Mouse (Mus musculus): ENCODE data around the gene Ckm. TPM values are rescaled to one million over a fixed set of nuclear protein-coding genes. Genes with fewer than 3 reads are reported as not detected.

Ckm gene
- polyA plus RNA-seq, 1 experiment from 2014 or later = not detected

- no peak overlapping the region for H3K27ac ChIP-seq (ENCODE audit: low read depth, low read length)
- H3K9ac ChIP-seq (ENCODE audit: low read length) = no peak overlapping the region
- no peaks in the 10 kb centered on the region for H3K4me1 ChIP-seq (replicated peaks; ENCODE audit: control insufficient read depth, insufficient read depth, low read length)
- WGBS = 87% methylated on average over 3 of the region's 3 CpGs
- H3K27me3 ChIP-seq (ENCODE audit: control insufficient read depth, insufficient read depth, low read length) = 0 out of 2 replicates have a peak, but pooled peaks cover 2% of the 10 kb centered on the region
- no peaks in the 10 kb centered on the region for H3K9me3 ChIP-seq (ENCODE audit: control insufficient read depth, low read length)
- H3K4me2 ChIP-seq (ENCODE audit: low read depth, low read length, severe bottlenecking) = no peak overlapping the region
- H3K36me3 ChIP-seq (ENCODE audit: control insufficient read depth, insufficient read depth, low read length) = no peaks in the 10 kb centered on the region
- H3K4me3 ChIP-seq (ENCODE audit: low read depth, low read length) = no peak overlapping the region
- DNase-seq (ENCODE audit: low spot score) (no peak), ATAC-seq (replicated peaks; ENCODE audit: low FRiP score) (no peak)
These were observed 8.9 kb downstream of the Ckm start for GRCm38 (mm10) chr7:19413525-19413924.

GRCm38 (mm10) chr7:19416590-19416989 is 12.0 kb downstream of the Ckm start:
- Histone ChIP-seq H3K9me3 (ENCODE audit: control insufficient read depth, low read length) (no peaks in the 10 kb centered on the region), H3K27me3 (ENCODE audit: control insufficient read depth, insufficient read depth, low read length) (peaks cover 26% of the 10 kb centered on the region), H3K4me1 (replicated peaks; ENCODE audit: control insufficient read depth, insufficient read depth, low read length) (peaks cover 4% of the 10 kb centered on the region), H3K9ac (ENCODE audit: low read length) (no peak overlapping the region), H3K27ac (ENCODE audit: low read depth, low read length) (no peak overlapping the region), H3K4me3 (ENCODE audit: low read depth, low read length) (no peak overlapping the region), H3K36me3 (ENCODE audit: control insufficient read depth, insufficient read depth, low read length) (no peaks in the 10 kb centered on the region), H3K4me2 (ENCODE audit: low read depth, low read length, severe bottlenecking) (no peak overlapping the region)
- ATAC-seq (replicated peaks; ENCODE audit: low FRiP score) = no peak
- WGBS = 85% methylated on average over 15 of the region's 15 CpGs
- DNase-seq (ENCODE audit: low spot score) = no peak

GRCm38 (mm10) chr7:19420121-19420520 is 15.5 kb downstream of the Ckm start:
- no peaks in the 10 kb centered on the region for H3K36me3 ChIP-seq (ENCODE audit: control insufficient read depth, insufficient read depth, low read length)
- H3K9ac ChIP-seq (ENCODE audit: low read length) = no peak overlapping the region
- H3K27me3 ChIP-seq (ENCODE audit: control insufficient read depth, insufficient read depth, low read length) = peaks cover 28% of the 10 kb centered on the region
- H3K27ac ChIP-seq (ENCODE audit: low read depth, low read length) = no peak overlapping the region
- ATAC-seq (replicated peaks; ENCODE audit: low FRiP score) (no peak), DNase-seq (ENCODE audit: low spot score) (no peak)
- H3K4me2 ChIP-seq (ENCODE audit: low read depth, low read length, severe bottlenecking) = no peak overlapping the region
- H3K4me3 ChIP-seq (ENCODE audit: low read depth, low read length) = no peak overlapping the region
- no peaks in the 10 kb centered on the region for H3K9me3 ChIP-seq (ENCODE audit: control insufficient read depth, low read length)
- peaks cover 4% of the 10 kb centered on the region for H3K4me1 ChIP-seq (replicated peaks; ENCODE audit: control insufficient read depth, insufficient read depth, low read length)
- 7% methylated on average over 28 of the region's 28 CpGs for WGBS

- H3K4me3 ChIP-seq (ENCODE audit: low read depth, low read length) = peak overlapping the region; percentile 30
- H3K4me1 ChIP-seq (replicated peaks; ENCODE audit: control insufficient read depth, insufficient read depth, low read length) = peaks cover 4% of the 10 kb centered on the region
- H3K27ac ChIP-seq (ENCODE audit: low read depth, low read length) = no peak overlapping the region
- H3K4me2 ChIP-seq (ENCODE audit: low read depth, low read length, severe bottlenecking) = peak overlapping the region; percentile 59
- H3K9me3 ChIP-seq (ENCODE audit: control insufficient read depth, low read length) = no peaks in the 10 kb centered on the region
- 13% methylated on average over 43 of the region's 43 CpGs for WGBS
- ATAC-seq (replicated peaks; ENCODE audit: low FRiP score) (peak; percentile 99), DNase-seq (ENCODE audit: low spot score) (peak; percentile 92)
- H3K36me3 ChIP-seq (ENCODE audit: control insufficient read depth, insufficient read depth, low read length) = no peaks in the 10 kb centered on the region
- peaks cover 28% of the 10 kb centered on the region for H3K27me3 ChIP-seq (ENCODE audit: control insufficient read depth, insufficient read depth, low read length)
- H3K9ac ChIP-seq (ENCODE audit: low read length) = no peak overlapping the region
These were observed 16.5 kb downstream of the Ckm start for GRCm38 (mm10) chr7:19420821-19421636.

GRCm38 (mm10) chr7:19423083-19423482 is 18.5 kb downstream of the Ckm start:
- 79% methylated on average over 3 of the region's 3 CpGs for WGBS

GRCm38 (mm10) chr7:19424051-19424450 is 19.5 kb downstream of the Ckm start:
- DNase-seq (ENCODE audit: low spot score) = no peak
- H3K9ac ChIP-seq (ENCODE audit: low read length) = no peak overlapping the region
- whole genome bisulfite sequencing = 78% methylated on average over 4 of the region's 4 CpGs
- H3K36me3 ChIP-seq (ENCODE audit: control insufficient read depth, insufficient read depth, low read length) = peaks cover 7% of the 10 kb centered on the region; the same call in 1 of the 2 replicates
- no peaks in the 10 kb centered on the region for H3K9me3 ChIP-seq (ENCODE audit: control insufficient read depth, low read length)
- H3K27me3 ChIP-seq (ENCODE audit: control insufficient read depth, insufficient read depth, low read length) = peaks cover 22% of the 10 kb centered on the region
- no peak overlapping the region for H3K27ac ChIP-seq (ENCODE audit: low read depth, low read length)
- peaks cover 4% of the 10 kb centered on the region for H3K4me1 ChIP-seq (replicated peaks; ENCODE audit: control insufficient read depth, insufficient read depth, low read length)
- ATAC-seq (replicated peaks; ENCODE audit: low FRiP score) = no peak
- no peak overlapping the region for H3K4me3 ChIP-seq (ENCODE audit: low read depth, low read length)
- H3K4me2 ChIP-seq (ENCODE audit: low read depth, low read length, severe bottlenecking) = no peak overlapping the region

More at GRCm38 (mm10) chr7:19423083-19423482, 18.5 kb downstream of the Ckm start:
- H3K4me2 ChIP-seq (ENCODE audit: low read depth, low read length, severe bottlenecking) = no peak overlapping the region
- H3K27me3 ChIP-seq (ENCODE audit: control insufficient read depth, insufficient read depth, low read length) = peaks cover 28% of the 10 kb centered on the region
- ATAC-seq (replicated peaks; ENCODE audit: low FRiP score) (no peak), DNase-seq (ENCODE audit: low spot score) (no peak)
- H3K9me3 ChIP-seq (ENCODE audit: control insufficient read depth, low read length) = no peaks in the 10 kb centered on the region
- H3K27ac ChIP-seq (ENCODE audit: low read depth, low read length) = no peak overlapping the region
- no peak overlapping the region for H3K4me3 ChIP-seq (ENCODE audit: low read depth, low read length)
- H3K36me3 ChIP-seq (ENCODE audit: control insufficient read depth, insufficient read depth, low read length) = 0 out of 2 replicates have a peak, but pooled peaks cover 2% of the 10 kb centered on the region
- no peak overlapping the region for H3K9ac ChIP-seq (ENCODE audit: low read length)
- H3K4me1 ChIP-seq (replicated peaks; ENCODE audit: control insufficient read depth, insufficient read depth, low read length) = peaks cover 4% of the 10 kb centered on the region

- Histone ChIP-seq H3K9ac (ENCODE audit: low read length) (no peak overlapping the region), H3K36me3 (ENCODE audit: control insufficient read depth, insufficient read depth, low read length) (peaks cover 11% of the 10 kb centered on the region; the same call in 1 of the 2 replicates), H3K4me3 (ENCODE audit: low read depth, low read length) (no peak overlapping the region), H3K9me3 (ENCODE audit: control insufficient read depth, low read length) (no peaks in the 10 kb centered on the region), H3K4me2 (ENCODE audit: low read depth, low read length, severe bottlenecking) (no peak overlapping the region), H3K27me3 (ENCODE audit: control insufficient read depth, insufficient read depth, low read length) (peaks cover 2% of the 10 kb centered on the region; the same call in 1 of the 2 replicates), H3K27ac (ENCODE audit: low read depth, low read length) (no peak overlapping the region), H3K4me1 (replicated peaks; ENCODE audit: control insufficient read depth, insufficient read depth, low read length) (peaks cover 2% of the 10 kb centered on the region; the same call in 1 of the 2 replicates)
- ATAC-seq (replicated peaks; ENCODE audit: low FRiP score) (no peak), DNase-seq (ENCODE audit: low spot score) (no peak)
- WGBS = 72% methylated on average over 6 of the region's 6 CpGs
These were observed 21.8 kb downstream of the Ckm start for GRCm38 (mm10) chr7:19426349-19426748.

- Histone ChIP-seq H3K27ac (ENCODE audit: low read depth, low read length) (no peak overlapping the region), H3K4me2 (ENCODE audit: low read depth, low read length, severe bottlenecking) (no peak overlapping the region), H3K9ac (ENCODE audit: low read length) (no peak overlapping the region), H3K9me3 (ENCODE audit: control insufficient read depth, low read length) (no peaks in the 10 kb centered on the region), H3K4me1 (replicated peaks; ENCODE audit: control insufficient read depth, insufficient read depth, low read length) (no peaks in the 10 kb centered on the region), H3K27me3 (ENCODE audit: control insufficient read depth, insufficient read depth, low read length) (peaks cover 1% of the 10 kb centered on the region; the same call in 1 of the 2 replicates), H3K4me3 (ENCODE audit: low read depth, low read length) (no peak overlapping the region), H3K36me3 (ENCODE audit: control insufficient read depth, insufficient read depth, low read length) (peaks cover 12% of the 10 kb centered on the region; the same call in 1 of the 2 replicates)
- WGBS = 90% methylated on average over 6 of the region's 6 CpGs
- no peak for DNase-seq (ENCODE audit: low spot score)
- no peak for ATAC-seq (replicated peaks; ENCODE audit: low FRiP score)
These were observed 22.3 kb downstream of the Ckm start for GRCm38 (mm10) chr7:19426888-19427287.

All from forebrain, embryonic 11.5 days (tissue).